Mouse (Mus musculus): ENCODE data around the gene Tent4b. TPM values are rescaled to one million over a fixed set of nuclear protein-coding genes. Genes with fewer than 3 reads are reported as not detected.

The Tent4b gene
- polyA plus RNA-seq, 1 experiment from 2014 or later, result 11.9 TPM

DNA sequence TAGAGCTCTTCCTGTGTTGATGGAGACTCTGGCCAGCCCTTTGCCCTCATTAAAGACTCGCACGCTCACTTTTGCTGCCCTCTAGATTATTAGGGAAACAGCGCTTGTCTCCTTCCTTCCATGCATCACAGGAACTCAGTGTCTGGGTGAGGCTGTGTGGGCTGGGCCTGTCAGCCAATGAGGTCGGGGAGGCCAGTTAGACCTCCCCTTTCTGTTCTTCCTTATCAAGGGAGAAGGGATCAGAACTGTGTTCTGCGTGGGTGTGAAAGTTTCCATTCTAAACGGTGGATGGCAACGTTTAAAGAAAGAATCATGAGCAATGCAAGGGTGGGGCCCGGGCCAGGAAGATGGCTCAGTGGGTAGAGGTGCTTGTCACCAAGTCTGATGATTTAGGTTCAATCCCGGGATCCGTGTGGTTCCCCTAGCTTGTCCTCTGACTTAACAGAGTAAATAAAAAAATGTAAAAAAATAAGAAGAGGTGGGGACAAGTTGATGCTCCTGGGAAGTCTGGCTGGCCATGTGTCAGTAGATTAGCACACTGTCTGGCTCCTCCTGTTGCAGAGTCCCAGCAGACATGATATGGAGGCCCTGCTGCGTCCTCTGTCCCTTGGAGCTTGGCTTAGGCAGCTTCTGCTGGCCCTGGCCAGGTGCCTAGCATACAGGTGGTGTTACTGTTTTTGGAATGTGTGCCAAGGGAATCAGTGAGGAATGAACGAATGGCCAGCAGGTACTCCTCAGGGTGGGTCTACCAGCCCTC lies 99.1 kb downstream of the Tent4b start:
- Histone ChIP-seq H3K4me1 (ENCODE audit: control insufficient read depth, insufficient read depth, low read length) (peaks cover 2% of the 10 kb centered on the region; the same call in 1 of the 2 replicates), H3K27me3 (ENCODE audit: control insufficient read depth, insufficient read depth, low read length) (no peaks in the 10 kb centered on the region), H3K9me3 (ENCODE audit: control insufficient read depth, low read length) (no peaks in the 10 kb centered on the region), H3K27ac (replicated peaks; ENCODE audit: low read depth, low read length) (no peak overlapping the region), H3K9ac (ENCODE audit: low read length) (no peak overlapping the region), H3K36me3 (ENCODE audit: control insufficient read depth, insufficient read depth, low read length) (no peaks in the 10 kb centered on the region), H3K4me3 (ENCODE audit: low read depth, low read length) (no peak overlapping the region), H3K4me2 (ENCODE audit: low read depth, severe bottlenecking) (no peak overlapping the region)
- ATAC-seq (ENCODE audit: insufficient number of reproducible peaks, low FRiP score, low TSS enrichment, low read depth) (no peak), DNase-seq (ENCODE audit: low spot score) (no peak)
- WGBS, result 49% methylated on average over 12 of the region's 12 CpGs

DNA sequence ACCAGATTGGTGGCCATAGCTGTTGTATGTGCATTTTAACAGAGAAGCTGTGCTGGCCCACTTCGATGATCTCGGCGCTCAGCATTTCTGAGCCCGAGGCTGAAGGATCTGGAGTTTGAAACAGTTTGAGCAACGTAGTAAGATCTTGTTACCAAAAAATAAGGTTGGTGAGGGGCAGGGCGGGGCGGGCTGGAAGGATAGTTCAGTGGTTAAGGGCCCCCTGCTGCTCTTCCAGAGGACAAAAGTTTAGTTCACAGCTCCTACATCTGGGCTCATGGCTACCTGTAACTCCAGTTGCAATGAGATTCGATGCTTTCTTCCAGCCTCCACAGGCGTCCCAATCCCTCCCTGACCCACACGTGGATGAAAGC lies 99.7 kb downstream of the Tent4b start:
- Histone ChIP-seq H3K27me3 (ENCODE audit: control insufficient read depth, insufficient read depth, low read length) (no peaks in the 10 kb centered on the region), H3K36me3 (ENCODE audit: control insufficient read depth, insufficient read depth, low read length) (no peaks in the 10 kb centered on the region), H3K27ac (replicated peaks; ENCODE audit: low read depth, low read length) (no peak overlapping the region), H3K4me1 (ENCODE audit: control insufficient read depth, insufficient read depth, low read length) (peaks cover 2% of the 10 kb centered on the region; the same call in 1 of the 2 replicates), H3K9me3 (ENCODE audit: control insufficient read depth, low read length) (no peaks in the 10 kb centered on the region), H3K4me3 (ENCODE audit: low read depth, low read length) (no peak overlapping the region), H3K9ac (ENCODE audit: low read length) (no peak overlapping the region), H3K4me2 (ENCODE audit: low read depth, severe bottlenecking) (no peak overlapping the region)
- no peak for DNase-seq (ENCODE audit: low spot score)
- WGBS, result 87% methylated on average over 10 of the region's 10 CpGs
- no peak for ATAC-seq (ENCODE audit: insufficient number of reproducible peaks, low FRiP score, low TSS enrichment, low read depth)

- Histone ChIP-seq H3K4me1 (ENCODE audit: control insufficient read depth, insufficient read depth, low read length) (peaks cover 2% of the 10 kb centered on the region; the same call in 1 of the 2 replicates), H3K4me3 (ENCODE audit: low read depth, low read length) (no peak overlapping the region), H3K9ac (ENCODE audit: low read length) (no peak overlapping the region), H3K9me3 (ENCODE audit: control insufficient read depth, low read length) (no peaks in the 10 kb centered on the region), H3K27me3 (ENCODE audit: control insufficient read depth, insufficient read depth, low read length) (no peaks in the 10 kb centered on the region), H3K4me2 (ENCODE audit: low read depth, severe bottlenecking) (peak overlapping the region; percentile 8; the same call in 1 of the 2 replicates), H3K36me3 (ENCODE audit: control insufficient read depth, insufficient read depth, low read length) (no peaks in the 10 kb centered on the region), H3K27ac (replicated peaks; ENCODE audit: low read depth, low read length) (0 out of 2 replicates have a peak overlapping the region, but pooled peaks have one; percentile 18)
- ATAC-seq (ENCODE audit: insufficient number of reproducible peaks, low FRiP score, low TSS enrichment, low read depth) (no peak), DNase-seq (ENCODE audit: low spot score) (no peak)
- WGBS, result 68% methylated on average over 10 of the region's 10 CpGs
Measured at GRCm38 (mm10) chr8:88299907-88300603, 101.0 kb downstream of the Tent4b start.

GRCm38 (mm10) chr8:88301589-88302437 lies 102.8 kb downstream of the Tent4b start:
- Histone ChIP-seq H3K4me3 (ENCODE audit: low read depth, low read length) (no peak overlapping the region), H3K27ac (replicated peaks; ENCODE audit: low read depth, low read length) (no peak overlapping the region), H3K9ac (ENCODE audit: low read length) (no peak overlapping the region), H3K9me3 (ENCODE audit: control insufficient read depth, low read length) (no peaks in the 10 kb centered on the region), H3K4me2 (ENCODE audit: low read depth, severe bottlenecking) (no peak overlapping the region), H3K36me3 (ENCODE audit: control insufficient read depth, insufficient read depth, low read length) (no peaks in the 10 kb centered on the region), H3K27me3 (ENCODE audit: control insufficient read depth, insufficient read depth, low read length) (no peaks in the 10 kb centered on the region), H3K4me1 (ENCODE audit: control insufficient read depth, insufficient read depth, low read length) (peaks cover 2% of the 10 kb centered on the region; the same call in 1 of the 2 replicates)
- WGBS, result 75% methylated on average over 15 of the region's 15 CpGs
- ATAC-seq (ENCODE audit: insufficient number of reproducible peaks, low FRiP score, low TSS enrichment, low read depth) (no peak), DNase-seq (ENCODE audit: low spot score) (no peak)

DNA sequence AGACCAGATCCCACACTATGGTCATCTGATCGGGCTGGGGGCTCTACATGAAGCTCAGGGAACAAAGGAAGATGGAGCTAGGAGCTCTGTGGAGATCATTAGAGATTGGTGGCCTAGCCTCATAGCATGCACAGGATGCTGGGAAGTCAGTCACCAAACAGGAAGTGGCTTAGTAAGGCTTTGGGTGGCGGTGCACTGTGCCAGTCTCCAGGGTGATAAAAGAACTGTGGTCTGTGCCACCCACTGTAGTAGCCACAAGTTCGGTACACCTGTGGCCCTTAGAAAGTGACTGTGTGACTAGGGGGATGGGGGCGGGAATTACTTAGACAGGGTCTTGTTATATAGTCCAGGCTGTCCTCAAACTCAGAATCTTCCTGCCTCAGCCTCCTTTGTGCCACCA lies 106.8 kb downstream of the Tent4b start:
- Histone ChIP-seq H3K4me2 (ENCODE audit: low read depth, severe bottlenecking) (no peak overlapping the region), H3K4me3 (ENCODE audit: low read depth, low read length) (no peak overlapping the region), H3K27ac (replicated peaks; ENCODE audit: low read depth, low read length) (no peak overlapping the region), H3K9me3 (ENCODE audit: control insufficient read depth, low read length) (no peaks in the 10 kb centered on the region), H3K9ac (ENCODE audit: low read length) (no peak overlapping the region), H3K27me3 (ENCODE audit: control insufficient read depth, insufficient read depth, low read length) (no peaks in the 10 kb centered on the region), H3K4me1 (ENCODE audit: control insufficient read depth, insufficient read depth, low read length) (no peaks in the 10 kb centered on the region), H3K36me3 (ENCODE audit: control insufficient read depth, insufficient read depth, low read length) (no peaks in the 10 kb centered on the region)
- DNase-seq (ENCODE audit: low spot score) (no peak), ATAC-seq (ENCODE audit: insufficient number of reproducible peaks, low FRiP score, low TSS enrichment, low read depth) (no peak)
- WGBS, result 84% methylated on average over 4 of the region's 4 CpGs

- Histone ChIP-seq H3K4me2 (ENCODE audit: low read depth, severe bottlenecking) (no peak overlapping the region), H3K4me3 (ENCODE audit: low read depth, low read length) (no peak overlapping the region), H3K9ac (ENCODE audit: low read length) (no peak overlapping the region), H3K9me3 (ENCODE audit: control insufficient read depth, low read length) (no peaks in the 10 kb centered on the region), H3K27me3 (ENCODE audit: control insufficient read depth, insufficient read depth, low read length) (no peaks in the 10 kb centered on the region), H3K27ac (replicated peaks; ENCODE audit: low read depth, low read length) (no peak overlapping the region), H3K4me1 (ENCODE audit: control insufficient read depth, insufficient read depth, low read length) (no peaks in the 10 kb centered on the region), H3K36me3 (ENCODE audit: control insufficient read depth, insufficient read depth, low read length) (no peaks in the 10 kb centered on the region)
- peak; percentile 57 for DNase-seq (ENCODE audit: low spot score)
- no peak for ATAC-seq (ENCODE audit: insufficient number of reproducible peaks, low FRiP score, low TSS enrichment, low read depth)
- 64% methylated on average over 14 of the region's 14 CpGs for WGBS
Measured at GRCm38 (mm10) chr8:88306511-88306910, 107.5 kb downstream of the Tent4b start.

DNA sequence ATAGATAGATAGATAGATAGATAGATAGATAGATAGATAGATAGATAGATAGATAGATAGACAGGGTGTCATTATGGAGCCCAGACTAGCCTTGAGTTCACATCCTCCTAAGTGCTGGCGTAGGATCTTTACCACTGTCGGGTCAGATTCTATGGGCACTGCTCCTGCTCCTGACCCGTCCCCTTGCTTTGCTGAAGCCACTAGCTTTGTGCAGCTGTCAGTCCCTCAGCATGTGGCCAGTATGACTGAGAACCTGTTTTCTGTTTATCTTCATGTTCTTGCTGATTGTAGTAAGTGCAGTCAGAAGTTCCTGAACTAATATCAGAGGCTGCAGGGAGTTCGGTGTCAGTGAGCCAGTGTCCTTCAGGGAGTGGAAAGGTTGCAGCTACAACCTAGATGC lies 108.7 kb downstream of the Tent4b start:
- Histone ChIP-seq H3K27ac (replicated peaks; ENCODE audit: low read depth, low read length) (no peak overlapping the region), H3K4me3 (ENCODE audit: low read depth, low read length) (no peak overlapping the region), H3K36me3 (ENCODE audit: control insufficient read depth, insufficient read depth, low read length) (no peaks in the 10 kb centered on the region), H3K4me1 (ENCODE audit: control insufficient read depth, insufficient read depth, low read length) (no peaks in the 10 kb centered on the region), H3K4me2 (ENCODE audit: low read depth, severe bottlenecking) (no peak overlapping the region), H3K27me3 (ENCODE audit: control insufficient read depth, insufficient read depth, low read length) (no peaks in the 10 kb centered on the region), H3K9ac (ENCODE audit: low read length) (no peak overlapping the region), H3K9me3 (ENCODE audit: control insufficient read depth, low read length) (no peaks in the 10 kb centered on the region)
- DNase-seq (ENCODE audit: low spot score), result no peak
- WGBS, result 91% methylated on average over 4 of the region's 4 CpGs
- no peak for ATAC-seq (ENCODE audit: insufficient number of reproducible peaks, low FRiP score, low TSS enrichment, low read depth)
